Mouse (Mus musculus): Measurements from ENCODE around the gene Cyp4f18. TPM values are rescaled to one million over a fixed set of nuclear protein-coding genes. Genes with fewer than 3 reads are reported as not detected.
"Not testable (repeated sequence)": the region's sequence is repeated elsewhere in the genome, so short reads cannot be mapped to it uniquely, and the experiment has no call there.

Cyp4f18 gene
- polyA plus RNA-seq (2015; fragmentation: Nextera tagmentation; extraction: Ambion mirVana), result 4.8 and 5.8 TPM in 2 replicates

GRCm38 (mm10) chr8:72009473-72009872, at the start of gene Cyp4f18:
Cyp4f18 (minus strand) TSS chr8:72009626.
- H3K27ac ChIP-seq (ENCODE audit: low read depth), result peak within 1 kb of the TSS; percentile 77
- no peak within 1 kb of the TSS for H3K4me3 ChIP-seq (ENCODE audit: low read depth, low read length)
- peaks cover 8% of the 10 kb centered on the region; the same call in 1 of the 2 replicates for H3K4me1 ChIP-seq (ENCODE audit: insufficient read depth)
- WGBS (ENCODE audit: insufficient replicate concordance), result 58% methylated on average over 3 of the region's 3 CpGs
- TF ChIP-seq CTCF (IDR thresholded peaks at IDR 0.05; ENCODE audit: low read depth) (no peak), EP300 (IDR thresholded peaks at IDR 0.05; ENCODE audit: low read depth) (no peak)
- H3K27me3 ChIP-seq (ENCODE audit: insufficient read depth, low read length), result no peaks in the 10 kb centered on the region
- peak within 1 kb of the TSS; percentile 44; the same call in 1 of the 2 replicates for H3K4me2 ChIP-seq (ENCODE audit: low read depth, low read length)
- ATAC-seq (0 out of 2 replicates have a peak, but pooled peaks have one; percentile 32), DNase-seq (peak; percentile 25)
- no peaks in the 10 kb centered on the region for H3K9me3 ChIP-seq (ENCODE audit: low read length)
- H3K36me3 ChIP-seq (replicated peaks; ENCODE audit: insufficient read depth, low read length), result no peaks in the 10 kb centered on the region
- H3K9ac ChIP-seq (replicated peaks), result no peak within 1 kb of the TSS

- not testable (repeated sequence) for H3K36me3 ChIP-seq (replicated peaks; ENCODE audit: insufficient read depth, low read length); H3K9me3 ChIP-seq (ENCODE audit: low read length); H3K9ac ChIP-seq (replicated peaks); H3K4me3 ChIP-seq (ENCODE audit: low read depth, low read length); H3K27ac ChIP-seq (ENCODE audit: low read depth); DNase-seq; H3K4me1 ChIP-seq (ENCODE audit: insufficient read depth); ATAC-seq; H3K27me3 ChIP-seq (ENCODE audit: insufficient read depth, low read length); H3K4me2 ChIP-seq (ENCODE audit: low read depth, low read length)
- WGBS (ENCODE audit: insufficient replicate concordance), result 58% methylated on average over 3 of the region's 4 CpGs
Measured at GRCm38 (mm10) chr8:72057643-72058042, 48.2 kb upstream of the Cyp4f18 start.

- DNase-seq; H3K36me3 ChIP-seq (replicated peaks; ENCODE audit: insufficient read depth, low read length); H3K9me3 ChIP-seq (ENCODE audit: low read length); H3K27ac ChIP-seq (ENCODE audit: low read depth); H3K4me3 ChIP-seq (ENCODE audit: low read depth, low read length); H3K4me1 ChIP-seq (ENCODE audit: insufficient read depth); H3K4me2 ChIP-seq (ENCODE audit: low read depth, low read length); H3K9ac ChIP-seq (replicated peaks); ATAC-seq; H3K27me3 ChIP-seq (ENCODE audit: insufficient read depth, low read length): not testable (repeated sequence)
Measured at GRCm38 (mm10) chr8:72054633-72055032, 45.2 kb upstream of the Cyp4f18 start.

GRCm38 (mm10) chr8:72042493-72042892, 33.1 kb upstream of the Cyp4f18 start:
- Histone ChIP-seq H3K4me3 (ENCODE audit: low read depth, low read length) (no peak overlapping the region), H3K4me2 (ENCODE audit: low read depth, low read length) (no peak overlapping the region), H3K27me3 (ENCODE audit: insufficient read depth, low read length) (no peaks in the 10 kb centered on the region), H3K9ac (replicated peaks) (no peak overlapping the region), H3K27ac (ENCODE audit: low read depth) (no peak overlapping the region), H3K9me3 (ENCODE audit: low read length) (no peaks in the 10 kb centered on the region), H3K36me3 (replicated peaks; ENCODE audit: insufficient read depth, low read length) (no peaks in the 10 kb centered on the region), H3K4me1 (ENCODE audit: insufficient read depth) (no peaks in the 10 kb centered on the region)
- ATAC-seq (no peak), DNase-seq (no peak)
- WGBS (ENCODE audit: insufficient replicate concordance), result 50% methylated on average over 1 of the region's 1 CpGs
- TF ChIP-seq EP300 (IDR thresholded peaks at IDR 0.05; ENCODE audit: low read depth) (no peak), CTCF (IDR thresholded peaks at IDR 0.05; ENCODE audit: low read depth) (no peak)

- H3K36me3 ChIP-seq (replicated peaks; ENCODE audit: insufficient read depth, low read length); H3K9ac ChIP-seq (replicated peaks); H3K27ac ChIP-seq (ENCODE audit: low read depth); H3K4me1 ChIP-seq (ENCODE audit: insufficient read depth); H3K9me3 ChIP-seq (ENCODE audit: low read length); H3K4me2 ChIP-seq (ENCODE audit: low read depth, low read length); H3K27me3 ChIP-seq (ENCODE audit: insufficient read depth, low read length); H3K4me3 ChIP-seq (ENCODE audit: low read depth, low read length); ATAC-seq; DNase-seq: not testable (repeated sequence)
- WGBS (ENCODE audit: insufficient replicate concordance), result 74% methylated on average over 4 of the region's 4 CpGs
Measured at GRCm38 (mm10) chr8:72040918-72041317, 31.5 kb upstream of the Cyp4f18 start, which contains the start of gene Olfr372. Olfr372 (plus strand) TSS chr8:72041218.

GRCm38 (mm10) chr8:72032926-72033325, 23.5 kb upstream of the Cyp4f18 start:
- H3K9me3 ChIP-seq (ENCODE audit: low read length); H3K4me1 ChIP-seq (ENCODE audit: insufficient read depth); H3K4me2 ChIP-seq (ENCODE audit: low read depth, low read length); H3K4me3 ChIP-seq (ENCODE audit: low read depth, low read length); H3K36me3 ChIP-seq (replicated peaks; ENCODE audit: insufficient read depth, low read length); H3K27ac ChIP-seq (ENCODE audit: low read depth); DNase-seq; H3K27me3 ChIP-seq (ENCODE audit: insufficient read depth, low read length); H3K9ac ChIP-seq (replicated peaks): not testable (repeated sequence)
- peak; percentile 80 for ATAC-seq
- 32% methylated on average over 4 of the region's 4 CpGs for whole genome bisulfite sequencing (ENCODE audit: insufficient replicate concordance)
- TF ChIP-seq CTCF (IDR thresholded peaks at IDR 0.05; ENCODE audit: low read depth), result peak; percentile 54

GRCm38 (mm10) chr8:72024886-72025285, 15.5 kb upstream of the Cyp4f18 start:
- ATAC-seq; H3K4me3 ChIP-seq (ENCODE audit: low read depth, low read length); DNase-seq; H3K27me3 ChIP-seq (ENCODE audit: insufficient read depth, low read length); H3K9ac ChIP-seq (replicated peaks); H3K4me2 ChIP-seq (ENCODE audit: low read depth, low read length); H3K9me3 ChIP-seq (ENCODE audit: low read length); H3K4me1 ChIP-seq (ENCODE audit: insufficient read depth); H3K36me3 ChIP-seq (replicated peaks; ENCODE audit: insufficient read depth, low read length); H3K27ac ChIP-seq (ENCODE audit: low read depth): not testable (repeated sequence)
- WGBS (ENCODE audit: insufficient replicate concordance), result 21% methylated on average over 4 of the region's 9 CpGs
